Mouse (Mus musculus): ENCODE measurements around the gene Scnn1b.

The Scnn1b gene

DNA sequence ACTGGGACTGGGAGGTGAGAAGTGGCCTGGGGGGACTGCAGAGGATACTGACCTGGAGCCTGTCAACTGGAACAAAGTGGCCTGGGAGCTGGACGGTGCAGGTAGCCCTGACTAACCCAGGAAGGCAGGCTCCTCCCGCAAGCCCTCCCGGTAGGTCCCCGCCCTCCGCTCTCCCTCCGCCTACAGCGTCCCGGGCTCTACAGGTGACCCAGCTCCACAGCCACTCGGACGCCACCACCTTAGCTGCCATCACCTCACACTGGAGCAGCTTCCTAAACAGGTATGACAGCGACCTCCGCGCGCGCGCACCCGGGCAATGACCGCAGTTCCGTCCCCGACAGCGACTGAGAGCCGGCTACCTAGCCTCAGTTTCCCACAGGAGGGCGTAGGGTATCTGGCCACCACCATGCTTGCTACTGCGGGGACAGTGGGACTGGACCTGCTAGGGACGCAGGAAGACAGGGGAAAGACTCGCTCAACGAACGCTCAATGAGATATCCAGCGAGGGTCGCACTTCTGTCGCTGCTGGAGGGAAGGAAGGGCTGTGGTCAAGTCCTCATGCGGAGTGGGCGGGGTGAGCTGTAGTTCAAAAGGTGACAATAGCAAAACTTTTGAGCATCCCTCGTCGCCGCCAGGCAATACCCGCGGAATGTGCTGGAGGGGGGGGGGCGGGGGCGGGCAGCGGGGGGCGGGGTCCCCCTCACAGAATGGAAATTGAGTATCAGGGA lies at the start of gene Scnn1b:
Gene Scnn1b (plus strand): TSS at position 181 of the 728 bp plus-strand sequence.
- no peak for DNase-seq (ENCODE audit: low spot score)

DNA sequence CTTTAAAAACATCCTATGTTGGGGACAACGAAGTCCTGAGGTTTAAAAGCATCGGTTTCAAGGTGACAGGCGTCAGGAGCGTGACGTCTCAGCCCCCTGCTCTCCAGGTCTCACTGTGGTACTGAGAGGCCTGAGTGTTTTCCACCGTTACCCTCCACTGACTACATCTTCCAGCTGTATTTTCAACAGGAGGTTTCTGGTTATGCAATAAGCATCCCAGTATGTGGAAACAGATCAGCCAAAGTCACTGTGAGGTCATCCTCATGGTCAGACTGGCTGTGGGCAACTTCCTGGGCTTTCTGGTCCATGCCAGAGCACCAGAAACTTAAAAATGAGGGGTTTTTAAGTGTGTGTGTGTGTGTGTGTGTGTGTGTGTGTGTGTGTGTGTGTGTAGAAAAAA lies 43.2 kb upstream of the Scnn1b start:
- DNase-seq (ENCODE audit: low spot score), result no peak

DNA sequence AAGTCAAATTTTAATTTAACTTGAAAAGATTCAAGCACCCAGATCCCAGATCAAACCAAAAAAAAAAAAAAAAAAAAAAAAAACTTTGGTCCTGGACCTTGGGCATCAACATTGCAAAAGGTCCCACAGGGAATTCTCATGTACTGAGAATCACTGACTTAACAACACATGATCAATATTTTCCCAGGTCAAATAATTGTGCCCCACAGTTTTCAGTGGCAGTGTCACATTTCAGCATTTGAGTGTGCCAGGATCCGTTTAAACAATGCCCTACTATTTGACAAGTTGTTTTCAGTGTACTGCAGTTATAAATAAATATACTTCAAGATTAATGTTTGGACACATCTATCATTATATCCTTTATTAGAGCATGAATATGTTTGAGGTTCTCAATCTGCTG lies 36.4 kb upstream of the Scnn1b start:
- no peak for DNase-seq (ENCODE audit: low spot score)

DNA sequence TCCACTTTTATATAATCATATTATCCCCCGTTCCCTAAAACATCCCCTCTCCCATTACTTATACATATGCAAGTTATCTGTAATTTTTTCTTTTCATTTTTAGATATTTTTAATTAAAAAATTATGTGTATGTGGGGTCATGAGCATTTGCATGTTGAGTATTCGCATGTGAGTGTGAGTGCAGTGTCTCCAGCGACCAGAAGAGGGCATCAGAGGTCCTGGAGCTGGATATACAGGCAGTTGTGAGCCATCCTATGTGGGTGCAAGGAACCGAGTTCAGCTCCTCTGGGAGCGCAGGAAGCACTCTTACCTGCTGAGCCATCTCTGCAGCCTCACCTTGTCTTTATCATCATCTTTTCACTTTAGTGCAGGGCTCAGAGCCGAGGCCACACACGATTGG lies 29.4 kb upstream of the Scnn1b start:
- no peak for DNase-seq (ENCODE audit: low spot score)

DNA sequence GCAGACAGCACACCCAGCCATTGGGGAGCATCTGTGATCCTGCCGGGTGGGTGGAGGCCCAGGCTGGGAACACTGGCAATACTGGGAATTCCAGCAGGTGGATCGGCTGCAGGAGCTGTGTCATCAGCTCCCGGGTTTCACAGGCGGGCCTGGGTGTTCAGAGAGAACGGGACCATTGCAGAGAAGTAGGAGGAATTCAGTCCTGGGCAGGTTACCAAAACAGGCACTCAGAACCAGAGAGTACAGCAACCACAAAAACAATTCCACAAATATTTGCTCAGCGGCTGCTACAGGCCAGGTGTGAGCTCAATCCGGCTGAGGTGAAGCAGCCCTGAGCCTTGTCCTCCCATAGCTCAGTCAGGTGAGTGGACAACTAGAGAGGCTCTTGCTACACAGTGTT lies 28.0 kb upstream of the Scnn1b start:
- DNase-seq (ENCODE audit: low spot score), result no peak

DNA sequence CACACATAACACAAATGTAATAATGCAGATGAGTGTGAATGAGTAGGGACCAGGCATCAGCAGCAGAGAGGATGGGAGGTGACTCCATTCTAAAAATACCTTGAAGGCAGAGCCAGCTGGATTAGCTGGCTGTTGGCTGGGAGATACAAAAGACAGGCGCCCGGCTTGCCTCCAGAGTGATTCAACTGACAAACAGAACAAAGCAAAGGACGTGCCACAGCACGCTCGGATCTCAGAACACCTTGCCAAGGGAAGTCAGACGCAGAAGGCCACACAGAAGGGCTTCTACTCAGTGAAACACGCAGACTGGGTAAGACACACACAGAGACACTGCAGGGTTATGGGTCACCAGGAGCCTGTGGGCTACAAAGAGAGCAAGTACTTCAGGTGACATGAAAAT lies 24.0 kb upstream of the Scnn1b start:
- DNase-seq (ENCODE audit: low spot score), result peak; percentile 30

DNA sequence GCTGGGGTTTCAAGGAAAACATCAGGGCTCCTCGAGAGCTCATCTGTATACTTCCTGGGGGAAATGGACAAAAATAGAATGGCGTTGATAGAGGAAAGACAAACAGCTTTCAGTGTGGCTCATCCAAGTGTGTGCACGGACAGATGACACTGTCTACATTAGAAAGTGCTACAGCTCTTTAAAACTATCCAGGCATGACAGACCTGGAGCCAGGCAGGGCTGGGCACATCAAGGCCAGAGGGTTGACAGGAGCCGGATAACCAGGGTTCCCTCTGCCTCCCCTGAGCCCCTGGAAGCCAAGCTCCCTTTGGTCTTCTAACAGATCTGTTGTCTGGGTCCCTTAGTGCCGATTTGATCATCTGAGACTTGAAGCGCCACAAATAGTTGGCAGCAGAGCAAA lies 22.6 kb upstream of the Scnn1b start:
- no peak for DNase-seq (ENCODE audit: low spot score)

DNA sequence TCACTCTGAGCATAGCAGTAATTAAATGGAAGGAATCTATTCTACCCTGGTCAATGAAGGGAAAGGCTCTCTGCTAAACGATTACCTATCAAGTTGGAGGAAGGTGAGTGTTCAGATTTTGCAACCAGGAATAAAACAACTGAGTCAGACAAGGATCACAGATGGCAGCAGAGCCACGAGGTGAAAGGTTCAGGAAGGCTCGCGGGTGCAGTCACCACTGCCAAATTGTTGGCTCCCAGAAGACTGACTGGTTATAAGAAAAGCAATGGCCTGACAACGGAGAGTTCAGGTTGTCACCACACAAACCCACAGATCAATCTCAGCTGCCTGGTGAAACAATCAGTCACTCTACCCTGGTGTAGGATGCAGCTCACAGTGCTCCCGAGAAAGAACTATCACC lies 18.9 kb upstream of the Scnn1b start:
- no peak for DNase-seq (ENCODE audit: low spot score)

DNA sequence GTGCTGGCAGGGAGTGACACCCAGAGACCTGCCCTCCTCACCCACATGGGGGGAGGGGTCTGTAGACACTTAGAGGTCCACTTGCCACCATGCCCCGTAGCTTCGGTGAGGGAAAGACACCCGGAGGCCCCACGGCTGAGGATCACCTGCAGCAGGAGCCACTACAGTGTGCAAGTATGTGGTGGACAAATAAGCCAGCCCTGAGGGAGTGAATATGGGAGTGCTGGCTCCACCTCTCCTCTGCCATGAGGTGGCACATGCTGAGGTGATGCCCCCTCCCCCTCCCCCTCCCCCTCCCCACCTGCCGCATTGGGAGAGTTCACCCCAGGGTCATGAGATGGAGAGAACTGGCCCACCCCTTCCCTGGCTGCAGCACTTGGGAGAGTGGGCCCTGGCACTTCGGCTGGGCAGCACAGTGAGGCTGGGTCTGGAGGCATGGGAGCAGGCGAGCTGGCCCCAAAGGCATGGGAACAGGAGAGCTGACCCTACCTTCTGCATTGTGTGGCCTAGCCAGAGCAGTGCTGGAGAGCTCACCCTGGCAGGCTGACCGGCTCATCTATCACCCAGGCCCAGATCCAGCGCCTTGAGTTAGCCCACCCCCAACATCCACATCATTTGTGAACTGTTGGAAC lies 16.2 kb upstream of the Scnn1b start:
- DNase-seq (ENCODE audit: low spot score), result no peak

DNA sequence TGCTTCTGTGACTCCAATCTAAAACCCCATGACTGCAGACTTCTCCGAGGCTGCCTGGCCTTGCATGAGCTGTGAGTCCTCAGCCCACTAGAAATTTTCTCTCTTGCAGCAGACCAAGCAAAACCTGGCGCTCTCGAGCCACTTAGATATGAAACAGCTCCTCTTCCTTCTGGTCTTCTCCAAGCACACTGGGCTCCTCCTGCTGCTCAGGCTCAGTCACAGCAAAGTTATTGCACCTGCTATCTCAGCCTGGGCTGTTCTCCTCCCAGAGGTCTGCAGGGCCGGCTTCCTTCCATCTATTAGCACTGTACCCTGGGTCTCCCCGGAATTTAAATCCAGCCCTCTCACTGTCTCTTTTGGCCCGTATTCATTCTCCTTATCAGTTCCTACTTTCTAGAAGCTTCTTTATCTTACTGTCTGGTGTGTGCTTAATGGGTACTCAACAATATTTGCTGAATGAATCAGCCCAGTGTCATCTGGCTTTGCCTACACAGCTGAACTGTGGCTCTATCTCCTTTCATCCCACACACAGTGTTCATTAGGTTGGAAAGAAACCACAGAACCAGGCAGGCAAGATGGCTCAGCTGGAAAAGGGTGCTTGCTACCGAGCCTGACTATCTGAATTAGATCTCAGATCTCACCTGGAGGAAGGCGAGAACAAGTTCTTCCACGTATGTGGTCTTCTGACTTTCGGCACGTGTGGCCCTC lies 7.5 kb upstream of the Scnn1b start:
- no peak for DNase-seq (ENCODE audit: low spot score)

DNA sequence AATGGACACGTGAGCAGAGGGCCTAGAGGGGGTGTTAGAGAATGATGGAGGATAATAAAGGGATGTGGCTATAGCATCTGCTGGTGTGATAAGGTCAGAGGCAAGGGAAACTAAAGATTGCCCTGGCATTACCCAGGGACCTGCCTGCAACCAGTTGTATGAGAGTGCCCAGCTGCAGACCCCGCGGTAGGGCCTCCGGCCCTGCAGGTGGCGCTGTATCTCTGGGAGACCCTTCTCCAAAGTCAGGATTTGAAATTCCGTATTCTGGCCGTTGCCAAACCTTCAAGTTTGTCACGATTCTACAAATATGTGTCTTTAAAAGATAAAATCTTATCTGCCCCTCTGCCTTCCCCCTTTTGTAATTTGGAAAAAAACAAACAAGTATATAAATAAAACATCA lies 5.9 kb upstream of the Scnn1b start:
- no peak for DNase-seq (ENCODE audit: low spot score)

DNA sequence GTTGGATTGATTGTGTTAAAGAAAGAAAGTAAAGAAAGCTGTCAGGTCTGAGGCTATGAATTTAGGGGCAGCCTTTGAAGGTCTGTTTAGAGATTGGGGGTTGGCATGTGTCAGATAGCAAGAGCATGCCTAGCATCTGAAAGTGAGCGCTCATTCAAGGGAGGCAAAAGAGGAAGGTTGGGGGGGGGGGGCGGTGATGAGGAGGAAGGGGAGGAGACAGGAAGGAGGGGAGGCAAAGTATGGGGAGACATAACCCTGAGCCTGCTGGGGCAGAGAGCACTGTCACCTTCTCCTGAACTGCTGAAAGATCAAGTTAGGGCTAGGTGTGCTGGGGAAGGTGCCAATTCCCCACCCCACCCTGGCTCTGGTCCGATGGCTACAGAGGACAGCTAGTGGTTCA lies 6.8 kb downstream of the Scnn1b start:
- no peak for DNase-seq (ENCODE audit: low spot score)

DNA sequence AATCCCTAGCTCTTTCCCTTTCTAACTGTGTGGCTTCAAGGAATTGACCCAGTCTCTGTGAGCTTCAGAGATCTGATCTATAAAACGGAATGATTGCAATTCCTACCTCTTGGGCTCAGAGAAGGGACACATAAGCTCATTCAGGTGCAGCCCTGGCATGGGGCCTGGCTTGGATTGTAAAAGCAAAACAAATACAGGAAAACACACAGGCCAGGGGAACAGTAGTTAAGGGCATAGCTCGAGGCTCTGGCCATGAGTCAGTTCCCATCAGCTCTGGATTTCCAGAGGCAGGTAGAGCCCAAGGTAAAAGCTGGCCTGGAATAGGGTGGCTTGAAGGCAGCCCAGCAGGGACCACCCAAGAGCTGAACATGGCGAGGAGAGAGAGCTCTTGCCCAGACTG lies 9.2 kb downstream of the Scnn1b start:
- no peak for DNase-seq (ENCODE audit: low spot score)

DNA sequence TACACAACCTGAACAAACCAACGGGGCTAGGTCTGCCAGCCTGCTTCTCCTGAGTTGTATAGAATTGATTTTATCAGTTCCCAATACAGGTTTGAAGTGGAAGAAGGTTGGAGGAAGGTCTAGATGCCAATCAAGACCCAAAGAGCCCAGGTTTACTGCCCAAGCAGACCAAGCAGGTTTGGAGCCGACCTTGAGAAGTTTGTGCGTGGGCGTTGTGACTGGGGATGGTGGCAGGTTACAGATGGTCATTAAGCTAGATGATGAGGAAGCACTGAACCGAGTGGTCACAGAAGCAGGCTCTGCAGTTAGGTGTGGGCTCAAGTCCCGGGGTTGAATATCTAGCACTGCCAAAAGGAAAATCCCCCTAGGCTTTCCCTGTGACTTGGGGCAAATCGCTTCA lies 9.9 kb downstream of the Scnn1b start:
- DNase-seq (ENCODE audit: low spot score), result no peak

DNA sequence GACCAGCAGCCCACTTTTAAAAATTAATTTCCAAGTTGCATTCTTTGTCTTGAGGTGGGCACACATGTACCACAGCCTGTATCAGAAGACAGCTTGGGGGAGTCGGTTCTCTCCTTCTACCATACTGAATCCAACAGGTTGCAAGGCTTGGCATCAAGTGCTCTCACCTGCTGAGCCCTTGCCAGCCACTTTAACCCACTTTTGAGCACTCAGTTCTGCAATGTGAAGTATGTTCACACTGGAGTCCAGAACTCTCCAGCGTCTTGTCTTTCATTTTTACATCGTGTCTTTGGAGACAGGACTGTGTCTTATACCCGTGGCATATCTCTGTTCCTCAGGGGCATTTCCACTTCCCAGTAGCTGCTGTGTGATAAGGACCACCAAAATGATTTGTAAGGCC lies 15.4 kb downstream of the Scnn1b start:
- no peak for DNase-seq (ENCODE audit: low spot score)

DNA sequence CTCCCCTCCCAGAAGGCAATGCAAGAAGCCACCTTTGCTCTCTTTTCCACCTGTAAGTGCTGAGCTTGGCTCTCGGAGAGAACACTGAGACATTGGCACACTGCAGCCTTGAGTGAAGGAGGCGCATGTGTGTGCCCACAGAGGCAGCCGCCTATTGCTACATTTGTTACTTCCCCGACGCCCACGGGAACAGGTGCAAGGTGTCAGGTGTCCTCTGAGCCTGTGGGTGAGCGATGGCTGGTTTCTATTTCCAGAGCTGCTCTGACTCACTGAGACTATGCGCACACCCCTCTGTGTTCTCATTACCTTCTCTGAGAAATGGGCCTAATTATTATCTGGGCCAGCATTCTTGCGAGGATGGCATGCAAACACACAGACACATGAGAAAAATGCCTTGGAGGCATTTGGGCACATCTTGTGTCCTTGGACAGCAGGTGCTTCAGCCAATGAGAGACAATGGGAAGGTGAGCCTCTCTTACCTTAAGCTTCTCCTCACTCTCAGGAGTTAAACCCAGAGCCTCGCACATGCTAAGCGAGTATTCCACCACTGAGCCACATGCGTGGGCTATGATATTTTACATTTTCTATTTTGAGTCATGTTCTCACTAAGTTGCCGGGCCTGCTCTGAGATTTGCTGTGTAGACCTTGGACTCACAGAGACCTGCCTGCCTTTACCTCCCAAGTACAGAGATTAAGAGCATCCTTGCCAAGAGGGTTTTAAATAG lies 26.0 kb downstream of the Scnn1b start:
- DNase-seq (ENCODE audit: low spot score), result no peak

DNA sequence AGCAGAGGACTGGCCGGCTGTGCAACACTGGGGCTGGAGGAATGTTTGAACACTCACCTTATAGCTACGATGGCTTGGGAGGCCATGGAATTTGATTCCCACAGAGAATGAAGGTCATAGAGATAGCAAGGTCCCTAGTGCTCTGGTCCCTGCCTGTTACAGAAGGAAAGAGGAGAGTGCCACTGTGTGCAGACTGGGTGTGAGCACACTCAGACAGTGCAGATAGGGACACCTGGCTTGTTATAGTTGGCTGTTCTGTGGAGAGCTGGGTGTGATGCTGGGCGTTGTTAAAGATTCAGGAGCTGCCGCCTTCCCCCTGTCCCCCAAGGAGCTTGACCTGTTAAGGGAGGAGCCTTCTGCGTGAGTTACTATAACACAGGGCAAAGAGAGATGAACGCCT lies 31.9 kb downstream of the Scnn1b start:
- no peak for DNase-seq (ENCODE audit: low spot score)

DNA sequence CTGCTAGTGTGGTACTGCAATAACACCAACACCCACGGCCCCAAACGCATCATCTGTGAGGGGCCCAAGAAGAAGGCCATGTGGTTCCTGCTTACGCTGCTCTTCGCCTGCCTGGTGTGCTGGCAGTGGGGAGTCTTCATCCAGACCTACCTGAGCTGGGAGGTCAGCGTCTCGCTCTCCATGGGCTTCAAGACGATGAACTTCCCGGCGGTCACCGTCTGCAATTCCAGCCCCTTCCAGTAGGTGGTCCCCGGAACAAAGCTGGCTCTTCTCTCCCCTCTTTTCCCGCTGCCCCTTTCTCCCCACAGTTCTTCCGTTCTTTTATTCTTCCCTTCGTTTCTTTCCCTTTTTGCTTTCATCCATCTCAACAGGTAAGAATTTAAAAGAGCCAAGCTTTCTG lies 34.5 kb downstream of the Scnn1b start:
- no peak for DNase-seq (ENCODE audit: low spot score)

DNA sequence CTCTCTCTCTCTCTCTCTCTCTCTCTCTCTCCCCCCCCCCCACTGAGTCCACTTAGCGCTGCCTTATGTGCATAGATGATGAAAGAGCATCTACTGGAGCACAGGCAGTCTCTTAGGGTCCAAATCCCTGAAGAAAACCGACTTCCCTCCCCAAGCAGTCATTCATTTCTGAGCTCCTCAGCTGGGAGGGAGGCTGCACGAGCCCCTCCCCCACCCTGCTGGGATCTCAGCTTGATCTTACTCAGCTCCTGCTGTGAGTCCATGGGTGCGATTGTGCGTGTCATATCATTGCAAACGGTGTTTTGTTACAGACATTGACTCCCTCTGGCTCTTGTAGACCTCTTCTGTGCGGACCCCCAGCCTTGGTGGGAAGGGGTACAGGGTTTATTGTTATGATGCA lies 35.1 kb downstream of the Scnn1b start:
- DNase-seq (ENCODE audit: low spot score), result no peak

DNA sequence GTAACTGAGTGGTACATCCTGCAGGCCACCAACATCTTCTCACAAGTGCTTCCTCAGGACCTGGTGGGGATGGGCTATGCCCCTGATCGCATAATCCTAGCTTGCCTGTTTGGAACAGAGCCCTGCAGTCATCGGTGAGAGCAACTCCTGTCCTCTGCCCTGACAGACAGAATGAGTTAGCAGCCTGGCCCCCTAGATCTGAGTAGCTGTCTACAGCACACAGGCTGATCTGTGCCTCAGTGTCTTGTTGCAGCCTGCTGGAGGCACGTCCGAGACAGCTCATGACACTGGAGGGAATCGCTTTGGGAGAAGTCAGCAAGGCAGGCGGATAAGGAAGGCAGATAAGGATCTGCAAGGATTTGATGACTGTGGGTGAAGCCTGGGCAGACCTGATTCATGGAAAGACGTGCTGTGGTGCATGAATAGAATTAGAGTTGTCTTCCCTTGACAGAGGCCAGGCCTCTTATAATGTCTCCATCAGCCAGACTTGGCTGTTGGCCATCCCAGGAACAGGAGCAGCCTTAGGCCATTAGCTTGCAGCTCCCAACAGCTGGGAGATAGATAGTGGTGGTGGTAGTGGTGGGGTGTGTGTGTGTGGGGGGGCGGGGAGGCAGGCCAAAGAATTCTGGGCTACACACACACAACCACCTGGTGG lies 38.0 kb downstream of the Scnn1b start:
- no peak for DNase-seq (ENCODE audit: low spot score)

DNA sequence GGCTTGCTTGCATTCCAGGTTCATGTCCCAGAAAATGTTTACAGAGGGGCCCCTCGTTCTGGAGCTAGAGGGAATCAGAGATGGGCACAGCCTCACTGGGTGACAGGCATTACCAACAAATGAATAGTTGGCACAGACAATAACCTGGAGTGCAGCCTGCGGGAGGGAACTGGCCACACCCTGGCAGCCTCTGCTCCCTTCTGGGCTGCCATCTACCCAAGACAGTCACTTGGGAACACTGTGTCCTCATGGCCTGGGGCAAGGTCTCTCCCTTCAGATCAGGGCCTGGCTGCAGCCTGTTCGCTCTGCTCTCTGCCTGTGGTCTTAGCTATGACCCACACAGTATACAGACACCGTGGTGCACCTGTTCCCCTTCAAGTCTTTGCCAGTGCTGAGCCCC lies 42.0 kb downstream of the Scnn1b start:
- no peak for DNase-seq (ENCODE audit: low spot score)

DNA sequence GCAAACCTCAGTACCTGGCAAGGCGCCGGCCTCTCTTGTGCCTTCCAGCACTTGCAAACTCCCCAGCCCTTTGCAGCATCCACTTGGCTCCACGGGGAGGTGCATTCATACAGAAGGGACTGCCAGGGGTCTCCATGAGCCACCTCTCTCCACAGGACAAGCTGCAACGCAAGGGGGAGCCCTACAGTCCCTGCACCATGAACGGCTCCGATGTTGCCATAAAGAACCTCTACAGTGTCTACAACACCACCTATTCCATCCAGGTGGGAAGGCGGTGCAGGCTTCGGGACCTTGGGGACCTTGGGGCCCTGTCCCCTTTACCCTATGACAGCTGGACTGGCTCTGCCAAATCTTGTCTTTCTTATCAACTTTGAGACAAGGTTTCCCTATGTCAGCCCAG lies 47.4 kb downstream of the Scnn1b start:
- no peak for DNase-seq (ENCODE audit: low spot score)

Data from layer of hippocampus, adult 9-10 months (tissue).